Mouse (Mus musculus) embryonic stem cell, embryonic (primary cell): ENCODE data around the gene Arhgap17.

Experiments used
- CTCF ChIA-PET, 4 experiments: fragments of 300-600 bp in 2 of 4; fragments of 350-600 bp in 2 of 4; sonication (Branson Sonifier 250); formaldehyde crosslinking; loops; one replicate each; lab custom pipeline; 2022; ENCODE audit warnings: inconsistent platforms in 2 of 4; lab: Charles Lee
- POLR2A ChIA-PET, 4 experiments: fragments of 300-600 bp in 2 of 4; fragments of 350-600 bp in 2 of 4; sonication (Branson Sonifier 250); formaldehyde crosslinking; loops; one replicate each; lab custom pipeline; 2022; ENCODE audit warnings: antibody characterized with exemption in 4 of 4, inconsistent platforms in 1 of 4; lab: Charles Lee

Gene Arhgap17

DNA sequence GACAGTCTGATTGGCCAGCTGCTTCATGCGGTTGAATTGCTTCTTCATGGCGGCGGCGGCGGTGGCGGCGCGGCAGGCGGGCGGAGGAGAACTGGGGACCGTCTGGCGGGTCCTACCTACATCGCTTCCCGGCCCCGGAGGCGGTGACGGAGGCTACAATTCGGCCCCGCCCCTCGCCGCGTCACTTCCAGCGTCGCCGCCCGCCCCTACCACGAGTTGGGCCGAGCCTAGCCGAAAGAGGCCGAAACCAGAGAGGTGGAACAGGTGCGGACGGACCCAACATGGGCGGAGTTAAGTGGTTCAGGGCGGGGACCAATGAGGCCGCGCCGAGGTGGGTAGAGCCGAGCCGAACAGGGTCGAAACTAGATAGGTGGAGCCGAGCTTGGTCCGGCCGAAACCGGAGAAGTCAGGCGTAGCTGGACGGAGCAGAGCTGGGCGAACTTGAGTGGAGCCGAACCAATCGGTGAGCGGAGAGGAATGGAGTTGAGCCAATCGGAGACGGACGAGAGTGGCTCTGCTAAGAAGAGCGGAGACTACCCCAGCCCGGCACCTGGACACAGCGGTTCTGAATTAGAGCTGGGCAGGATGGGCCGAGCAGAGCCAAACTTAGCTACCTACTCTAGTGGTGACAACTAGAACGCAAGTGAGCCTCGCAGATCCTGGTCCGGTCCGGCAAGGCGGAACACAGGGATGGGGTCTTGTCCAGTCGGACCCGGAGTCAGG is at the start of gene Arhgap17, which contains the start of gene Lcmt1:
TSS of gene Arhgap17 (minus strand) at position 157 of the 723 bp plus-strand sequence.
TSS of gene Lcmt1 (plus strand) at position 26 of the 723 bp plus-strand sequence.
- ChIA-PET POLR2A (interaction anchor here (0.5 to 12.7 kb wide), 87 partner anchors 8 to 1663 kb away, joined by 3 to 252 read pairs (median 5); partner anchors contain the start of genes Slc5a11 (in 1 of the 4), Usp31 (in 1 of the 4) and Zkscan2 (in 1 of the 4)), CTCF (interaction anchor here (0.5 to 2.0 kb wide), 12 partner anchors 8 to 1179 kb away, joined by 3 to 9 read pairs (median 4); no protein-coding TSS in a partner anchor)

DNA sequence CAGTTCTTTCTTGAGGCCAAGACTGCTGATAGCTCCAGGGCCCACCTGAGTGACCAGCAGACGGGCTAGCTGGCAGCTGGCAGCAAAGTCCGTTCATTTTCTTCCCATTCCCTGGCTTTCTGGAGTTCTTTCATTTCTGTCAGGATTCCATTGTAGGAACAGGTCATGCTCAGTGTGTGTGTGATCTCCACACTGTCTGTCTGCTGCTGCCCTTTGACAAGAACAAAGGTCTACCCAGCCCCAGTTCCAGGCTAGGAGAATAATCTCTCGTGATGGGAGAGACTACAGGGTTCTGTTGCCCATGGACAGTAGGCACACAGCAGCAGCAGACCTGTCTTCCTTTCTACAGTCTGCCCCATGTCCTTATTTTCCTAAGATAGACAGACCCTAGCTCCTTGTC is 47.9 kb upstream of the Arhgap17 start:
- CTCF ChIA-PET = no interaction called here
- POLR2A ChIA-PET = interaction anchor here in 1 of 4 experiments (1.0 to 1.9 kb wide), 2 partner anchors 11 to 48 kb away, joined by 3 to 7 read pairs; no protein-coding TSS in a partner anchor

DNA sequence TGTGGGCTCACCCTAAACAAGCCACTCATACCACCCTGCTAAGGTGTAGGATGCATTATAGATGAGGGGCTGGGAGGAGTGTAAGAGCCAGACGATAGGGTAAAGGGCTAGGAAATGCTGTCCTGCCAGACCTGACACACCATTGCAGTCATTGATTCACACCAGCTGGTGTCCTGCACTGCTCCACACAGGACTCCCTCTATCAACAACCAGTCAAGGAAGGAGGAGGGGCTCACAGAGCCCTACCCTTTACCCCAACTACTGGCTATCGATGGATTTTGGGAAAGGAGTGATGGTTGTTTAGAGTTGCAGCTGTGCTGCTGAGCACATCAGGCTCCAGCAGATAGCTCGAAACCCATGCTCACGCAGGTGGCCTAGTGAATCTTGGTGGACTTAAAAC is 47.1 kb upstream of the Arhgap17 start:
- POLR2A ChIA-PET = interaction anchor here in 1 of 4 experiments (1.0 kb wide), 1 partner anchor 49 kb away, joined by 3 read pairs; no protein-coding TSS in a partner anchor
- CTCF ChIA-PET = no interaction called here

DNA sequence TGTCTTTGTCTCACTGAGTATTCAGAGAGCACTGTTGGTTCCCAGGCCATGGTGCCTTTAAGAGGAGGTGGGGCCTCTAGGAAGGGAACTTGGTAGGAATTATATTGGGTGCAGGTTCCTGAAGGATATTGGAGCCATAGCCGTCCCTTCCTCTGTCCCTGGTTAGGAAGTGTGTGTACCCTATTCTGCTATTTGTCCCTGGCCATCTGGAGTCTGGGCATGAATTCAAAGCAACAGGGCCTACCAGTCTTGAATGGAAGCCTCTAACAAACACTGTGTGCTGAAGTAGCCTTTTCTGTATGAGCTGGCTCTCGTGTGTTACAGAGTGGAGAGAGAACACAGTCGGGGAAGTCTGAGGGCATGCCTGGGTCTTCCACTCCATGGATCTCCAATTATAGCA is 42.4 kb upstream of the Arhgap17 start:
- CTCF ChIA-PET = no interaction called here
- POLR2A ChIA-PET = interaction anchor here in 1 of 4 experiments (0.8 to 2.6 kb wide), 3 partner anchors 13 to 253 kb away, joined by 3 to 8 read pairs (median 3); no protein-coding TSS in a partner anchor

DNA sequence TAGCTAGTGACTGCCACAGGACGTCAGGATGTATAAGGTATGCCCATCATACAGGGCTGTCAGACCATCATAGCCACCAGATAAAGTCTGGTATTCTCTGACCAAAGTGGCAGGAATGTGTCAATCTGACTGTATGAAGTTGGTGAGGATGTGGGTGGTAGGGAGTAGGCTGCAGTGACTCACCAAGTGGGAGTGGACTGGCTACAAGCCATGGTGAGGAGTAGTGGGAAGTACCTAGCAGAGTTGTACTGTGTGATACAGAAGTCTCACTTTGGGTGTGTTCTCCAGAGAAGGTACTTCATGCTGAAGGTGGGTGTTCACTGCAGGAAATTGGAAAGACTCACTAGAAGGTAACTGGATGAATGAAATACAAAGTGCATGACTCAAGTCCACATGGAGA is 41.4 kb upstream of the Arhgap17 start:
- CTCF ChIA-PET = interaction anchor here in 3 of 4 experiments (0.6 to 1.9 kb wide), 3 partner anchors 12 to 80 kb away, joined by 3 to 6 read pairs (median 4); no protein-coding TSS in a partner anchor
- POLR2A ChIA-PET = interaction anchor here in 2 of 4 experiments (1.2 to 2.8 kb wide), 3 partner anchors 13 to 41 kb away, joined by 3 to 8 read pairs (median 5); partner anchors contain the start of genes Arhgap17 (in 1 of the 2) and Lcmt1 (in 1 of the 2)

DNA sequence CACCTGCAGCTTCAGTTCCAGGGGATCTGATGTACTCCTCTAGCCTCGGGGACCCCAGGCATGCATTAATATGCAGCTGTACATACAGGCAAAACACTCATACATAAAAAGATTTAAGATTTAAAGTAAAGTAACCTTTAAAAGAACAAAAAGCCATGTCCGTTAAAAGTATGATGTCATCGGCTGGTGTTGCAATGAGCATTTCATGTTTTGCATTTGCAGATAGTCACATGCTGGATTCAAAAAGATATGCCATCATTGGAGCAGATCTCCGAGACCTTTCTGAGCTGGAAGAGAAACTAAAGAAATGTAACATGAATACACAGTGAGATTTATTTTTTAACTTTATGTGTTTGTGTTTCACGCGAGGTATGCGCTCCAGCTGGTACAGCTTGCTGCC is 40.8 kb upstream of the Arhgap17 start:
- POLR2A ChIA-PET = interaction anchor here in 2 of 4 experiments (1.2 to 2.8 kb wide), 3 partner anchors 12 to 41 kb away, joined by 3 to 8 read pairs (median 5); partner anchors contain the start of genes Arhgap17 (in 1 of the 2) and Lcmt1 (in 1 of the 2)
- CTCF ChIA-PET = interaction anchor here in 3 of 4 experiments (0.5 to 1.9 kb wide), 4 partner anchors 12 to 1389 kb away, joined by 3 to 6 read pairs (median 4); no protein-coding TSS in a partner anchor

DNA sequence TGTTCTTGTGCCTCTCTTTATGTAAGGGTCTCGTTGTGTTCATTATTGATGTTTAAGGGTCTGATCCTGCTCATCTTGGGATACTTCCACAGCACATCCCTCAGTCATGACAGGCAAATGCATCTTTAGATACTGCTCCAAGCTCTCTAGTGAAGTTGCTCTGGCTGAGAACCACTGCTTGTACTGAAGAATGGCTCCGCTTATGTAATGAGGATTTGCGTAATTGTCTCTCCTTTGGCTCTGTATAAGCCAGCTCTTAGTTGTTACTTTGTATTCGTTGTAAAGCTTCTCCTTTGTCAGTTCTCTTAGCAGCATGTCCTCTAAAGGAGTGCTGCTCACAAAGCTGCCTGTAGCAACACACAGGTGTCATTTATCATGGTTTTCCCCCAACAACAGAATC is 37.3 kb upstream of the Arhgap17 start:
- POLR2A ChIA-PET = no interaction called here
- CTCF ChIA-PET = interaction anchor here in 2 of 4 experiments (0.6 to 1.3 kb wide), 3 partner anchors 8 to 77 kb away, joined by 3 to 5 read pairs (median 3); no protein-coding TSS in a partner anchor

DNA sequence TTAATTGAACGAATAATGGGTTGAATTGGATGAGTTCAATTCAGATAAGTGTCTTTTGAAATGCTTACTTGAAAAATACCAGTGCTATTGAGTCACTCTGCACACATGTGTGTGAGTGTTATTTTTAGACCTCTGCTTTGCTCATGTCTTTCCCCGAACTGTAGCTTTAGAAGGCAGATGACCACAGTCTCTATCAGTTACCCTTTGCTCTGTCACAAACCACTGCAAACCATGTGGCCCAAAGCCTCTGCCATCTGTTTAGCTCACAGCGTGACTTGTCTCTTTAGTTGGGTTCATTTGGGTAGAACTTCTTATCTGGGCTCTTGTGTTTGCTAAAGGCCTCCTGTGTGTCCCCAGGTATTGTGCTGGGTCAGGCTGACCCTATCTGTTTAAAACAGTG is 35.9 kb upstream of the Arhgap17 start:
- ChIA-PET POLR2A (no interaction called here), CTCF (no interaction called here)

DNA sequence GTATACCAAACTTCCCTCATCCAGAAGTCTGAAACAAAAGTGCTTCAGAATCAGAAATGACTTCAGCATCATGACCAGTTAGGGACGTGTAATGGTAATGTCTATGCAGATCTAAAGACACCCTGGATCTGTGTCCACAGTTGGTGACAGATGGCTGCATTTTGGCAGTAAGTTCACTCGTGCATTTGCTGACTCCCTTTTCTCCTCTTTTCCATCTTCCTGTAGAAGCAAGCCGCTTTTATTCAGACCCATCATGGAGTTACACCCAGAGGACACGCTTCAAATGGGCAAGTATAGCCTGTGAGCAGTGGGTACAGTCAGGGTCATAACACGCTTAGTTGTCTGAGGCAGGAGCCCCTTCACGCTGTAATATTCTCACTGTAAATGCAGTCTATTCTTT is 34.5 kb upstream of the Arhgap17 start:
- CTCF ChIA-PET = no interaction called here
- POLR2A ChIA-PET = no interaction called here

DNA sequence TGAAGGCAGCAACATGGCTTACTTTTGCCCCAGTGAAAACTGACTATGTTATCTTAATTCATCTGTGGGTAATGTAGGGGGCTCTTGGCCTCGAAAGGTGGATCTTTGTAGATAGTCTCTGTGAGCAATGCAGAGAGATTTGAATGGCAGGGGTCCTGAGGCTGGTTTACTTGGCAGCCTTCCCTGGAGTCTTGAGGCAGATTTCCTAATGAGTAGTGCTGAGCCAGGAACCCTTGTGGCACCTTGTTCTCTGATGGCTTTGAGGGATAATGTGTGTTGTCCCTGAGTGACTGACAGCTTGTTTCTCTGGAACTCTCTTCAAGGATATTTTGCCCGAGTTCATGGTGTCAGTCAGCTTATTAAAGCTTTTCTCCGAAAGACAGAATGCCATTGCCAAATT is 31.4 kb upstream of the Arhgap17 start:
- POLR2A ChIA-PET = interaction anchor here in 2 of 4 experiments (0.6 to 0.9 kb wide), 2 partner anchors 55 to 344 kb away, joined by 3 to 11 read pairs; no protein-coding TSS in a partner anchor
- CTCF ChIA-PET = interaction anchor here in 1 of 4 experiments (1.1 kb wide), 1 partner anchor 65 kb away, joined by 3 read pairs; no protein-coding TSS in a partner anchor

DNA sequence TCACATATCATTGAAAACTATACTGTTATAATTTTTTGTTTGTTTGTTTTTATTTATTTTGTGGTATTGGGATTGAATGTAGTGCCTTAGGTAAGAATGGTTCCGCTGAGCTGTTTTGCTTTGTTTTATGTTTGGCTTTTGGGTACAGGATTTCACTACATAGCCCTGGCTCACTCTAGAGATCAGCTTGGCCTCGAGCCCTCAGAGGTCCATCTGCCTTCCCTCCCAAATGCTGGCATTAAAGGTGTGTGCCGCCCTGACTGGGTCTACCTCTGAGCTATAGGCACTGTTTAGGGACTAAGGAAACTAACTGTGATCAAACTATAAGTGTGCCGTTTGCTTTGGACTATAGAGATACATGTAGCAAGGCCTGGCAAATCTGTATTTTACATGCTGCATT is 29.6 kb upstream of the Arhgap17 start:
- POLR2A ChIA-PET = interaction anchor here in 3 of 4 experiments (0.6 to 3.3 kb wide), 12 partner anchors 10 to 1378 kb away, joined by 3 to 14 read pairs (median 4); partner anchors contain the start of gene Gga2 (in 1 of the 3)
- CTCF ChIA-PET = interaction anchor here in 3 of 4 experiments (0.6 to 2.8 kb wide), 16 partner anchors 8 to 187 kb away, joined by 3 to 20 read pairs (median 3); partner anchors contain the start of genes Lcmt1 (in 2 of the 3), Aqp8 (in 1 of the 3) and Arhgap17 (in 1 of the 3)

DNA sequence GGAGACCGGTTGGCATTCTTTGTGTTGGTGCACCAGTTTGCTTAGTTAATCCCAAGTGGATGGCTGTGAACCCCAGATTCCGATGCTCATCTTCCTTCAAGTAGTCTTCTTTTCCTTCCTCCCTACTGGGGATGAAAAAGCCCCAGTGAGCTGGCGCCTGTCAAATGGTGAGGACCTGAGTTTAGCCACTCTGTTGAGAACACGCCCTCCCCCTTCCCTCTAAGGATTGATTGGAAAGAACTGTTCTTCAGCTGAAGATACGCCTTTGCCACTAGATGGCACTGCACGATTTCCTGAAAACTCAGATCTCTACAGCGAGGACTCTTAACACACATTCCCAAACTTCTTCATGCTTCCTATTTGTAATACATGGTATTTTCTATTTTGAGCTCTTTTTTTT is 29.1 kb upstream of the Arhgap17 start:
- ChIA-PET POLR2A (interaction anchor here in 3 of 4 experiments (0.6 to 3.3 kb wide), 10 partner anchors 9 to 1378 kb away, joined by 3 to 14 read pairs (median 4); partner anchors contain the start of gene Gga2 (in 1 of the 3)), CTCF (interaction anchor here (0.6 to 2.8 kb wide), 18 partner anchors 8 to 125 kb away, joined by 3 to 20 read pairs (median 3); partner anchors contain the start of genes Lcmt1 (in 2 of the 4), Aqp8 (in 1 of the 4) and Arhgap17 (in 1 of the 4))

DNA sequence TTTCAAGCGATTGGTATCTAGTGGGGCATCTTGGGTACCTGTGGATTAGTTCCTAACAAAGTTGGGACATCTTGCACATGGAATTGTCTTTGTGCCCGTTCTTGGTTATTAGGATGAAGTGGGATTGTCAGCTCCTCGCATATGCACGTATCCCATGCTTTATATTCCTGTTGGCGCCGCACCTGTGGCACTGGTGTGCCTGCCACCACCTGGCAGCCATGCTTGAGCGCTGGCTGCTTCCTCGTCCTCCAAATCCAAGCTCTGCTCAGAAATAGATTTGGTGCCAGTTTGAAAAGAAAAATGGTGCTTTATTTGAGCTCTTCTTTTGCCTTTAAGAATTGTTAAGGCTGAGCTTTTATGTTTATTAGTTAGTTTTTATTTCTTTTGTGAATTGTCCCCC is 28.2 kb upstream of the Arhgap17 start:
- POLR2A ChIA-PET = interaction anchor here in 3 of 4 experiments (0.6 to 3.8 kb wide), 12 partner anchors 13 to 183 kb away, joined by 3 to 25 read pairs (median 4); partner anchors contain the start of genes Arhgap17 (in 2 of the 3), Lcmt1 (in 2 of the 3), Aqp8 (in 1 of the 3) and Slc5a11 (in 1 of the 3)
- CTCF ChIA-PET = interaction anchor here in 2 of 4 experiments (2.0 to 2.8 kb wide), 2 partner anchors 12 to 67 kb away, joined by 6 to 20 read pairs; no protein-coding TSS in a partner anchor

DNA sequence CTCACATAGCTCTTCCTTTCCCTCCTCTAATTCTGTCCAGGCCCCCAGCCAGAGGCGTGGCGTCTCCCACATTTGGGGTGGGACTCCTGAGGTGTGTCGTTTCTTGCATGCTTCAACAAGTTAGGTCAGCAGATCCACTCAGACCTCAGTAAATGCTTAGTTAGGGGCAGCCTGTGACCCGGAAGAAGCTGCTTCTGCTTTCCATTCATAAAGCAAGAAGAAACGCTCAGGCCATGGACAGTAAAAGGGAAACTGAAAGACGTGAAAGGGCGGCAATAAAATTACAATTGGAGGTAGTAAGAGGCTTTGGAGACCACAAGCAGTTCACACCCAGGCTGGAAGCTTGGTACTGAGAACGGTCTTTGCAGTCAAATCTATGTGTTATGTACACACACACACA is 27.7 kb upstream of the Arhgap17 start:
- ChIA-PET POLR2A (interaction anchor here in 3 of 4 experiments (0.5 to 3.8 kb wide), 16 partner anchors 10 to 183 kb away, joined by 3 to 25 read pairs (median 5); partner anchors contain the start of genes Arhgap17 (in 2 of the 3), Lcmt1 (in 2 of the 3), Aqp8 (in 1 of the 3) and Slc5a11 (in 1 of the 3)), CTCF (interaction anchor here in 2 of 4 experiments (0.5 to 1.2 kb wide), 3 partner anchors 64 to 1210 kb away, joined by 3 to 5 read pairs (median 3); partner anchors contain the start of gene Aqp8 (in 1 of the 2))

DNA sequence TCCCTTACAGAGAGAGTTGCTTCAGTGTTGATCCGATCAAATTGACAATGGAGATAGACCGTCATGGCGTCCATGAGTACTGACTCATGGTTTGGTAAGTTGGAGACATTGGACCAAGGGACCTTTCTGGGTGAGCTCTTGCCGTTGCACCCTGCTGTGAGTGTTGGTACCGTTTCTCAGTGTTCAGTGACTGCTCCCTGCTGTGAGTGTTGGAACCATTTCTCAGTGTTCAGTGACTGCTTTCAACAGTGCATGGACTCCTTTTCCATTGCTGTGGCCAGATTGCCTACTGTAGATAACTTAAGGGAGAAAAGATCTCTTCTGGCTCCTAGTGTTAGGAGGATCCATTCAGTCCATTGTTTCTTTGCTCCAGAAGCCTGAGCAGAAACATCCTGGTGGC is 27.2 kb upstream of the Arhgap17 start:
- ChIA-PET POLR2A (interaction anchor here in 3 of 4 experiments (0.5 to 3.8 kb wide), 18 partner anchors 10 to 185 kb away, joined by 3 to 25 read pairs (median 5); partner anchors contain the start of genes Arhgap17 (in 2 of the 3), Lcmt1 (in 2 of the 3), Aqp8 (in 1 of the 3) and Slc5a11 (in 1 of the 3)), CTCF (interaction anchor here in 3 of 4 experiments (0.5 to 1.2 kb wide), 4 partner anchors 65 to 1209 kb away, joined by 3 to 7 read pairs (median 4); partner anchors contain the start of gene Aqp8 (in 1 of the 3))

DNA sequence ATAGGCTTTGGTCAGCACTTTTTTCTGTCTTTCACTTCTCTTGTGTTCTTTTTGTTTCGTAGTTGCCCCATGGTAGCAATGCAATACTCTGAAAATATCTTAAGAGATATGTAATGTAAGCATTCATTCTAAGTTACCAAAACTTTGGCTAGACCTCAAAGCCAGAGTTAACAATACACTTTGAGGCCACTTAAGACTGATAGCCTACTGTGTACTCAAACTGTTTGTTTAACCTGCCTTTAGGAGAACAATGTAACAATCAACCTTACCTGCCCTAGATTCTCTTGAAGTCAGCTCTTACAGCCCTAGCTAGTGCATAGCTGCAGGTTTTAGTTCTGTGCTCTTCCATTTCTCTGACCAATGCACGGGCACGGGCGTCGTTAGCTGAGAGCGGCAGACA is 24.6 kb upstream of the Arhgap17 start:
- CTCF ChIA-PET = interaction anchor here in 2 of 4 experiments (0.9 to 1.4 kb wide), 2 partner anchors 194 to 287 kb away, joined by 3 read pairs; no protein-coding TSS in a partner anchor
- POLR2A ChIA-PET = interaction anchor here (0.8 to 2.1 kb wide), 8 partner anchors 11 to 194 kb away, joined by 3 to 10 read pairs (median 4); partner anchors contain the start of genes Arhgap17 (in 1 of the 4) and Lcmt1 (in 1 of the 4)

DNA sequence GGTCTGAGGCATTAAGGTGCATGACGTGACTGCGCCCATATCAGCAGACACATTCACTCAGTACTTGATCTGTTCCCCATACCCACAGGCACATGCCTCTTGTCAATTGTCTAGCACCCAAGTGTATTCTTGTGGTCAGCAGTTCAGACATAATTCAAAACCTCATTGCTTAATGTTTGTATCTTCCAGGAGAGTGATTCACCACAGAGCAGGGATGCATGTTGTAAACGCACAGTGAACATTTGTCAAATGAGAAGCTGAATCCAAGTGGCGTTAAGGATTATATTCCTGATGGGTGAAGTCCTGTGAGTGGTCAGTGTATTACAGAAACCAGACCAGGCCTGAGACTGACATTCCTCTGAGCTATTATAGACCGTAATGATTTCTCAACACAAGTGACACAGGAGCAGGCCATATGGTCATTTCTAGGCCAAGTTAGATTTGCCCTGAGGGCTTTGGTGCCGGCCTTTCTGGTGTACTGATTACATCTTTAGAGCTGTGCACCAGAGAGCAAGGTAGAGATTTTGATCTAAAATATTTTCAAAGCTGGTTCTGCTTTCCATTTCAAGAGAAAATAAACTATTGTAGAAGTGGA is 20.1 kb upstream of the Arhgap17 start:
- ChIA-PET CTCF (interaction anchor here in 1 of 4 experiments (1.5 kb wide), 1 partner anchor 9 kb away, joined by 3 read pairs; no protein-coding TSS in a partner anchor), POLR2A (interaction anchor here in 3 of 4 experiments (0.9 to 4.5 kb wide), 7 partner anchors 10 to 37 kb away, joined by 3 to 25 read pairs (median 4); partner anchors contain the start of genes Arhgap17 (in 1 of the 3) and Lcmt1 (in 1 of the 3))
